ENCODE assay signal across 17 mouse cellular contexts in genomic region chr5:45196159-45196558, GRCm38 (mm10).
DNase-seq lines count a peak whose midpoint lies in the region; ATAC-seq lines count a peak whose summit lies in the region.
"Had no signal": no experiment of that assay in that cellular context is flagged by ENCODE, and none has a peak within 500 bp of the region (broad histone marks: within the 10 kb centered on the region; RNA-seq: fewer than 3 reads in every experiment).

No protein-coding gene starts in this region.

- ATAC-seq in forebrain, embryonic 16.5 days = peak; percentile 94
- ATAC-seq in CD4-positive, CD25-positive, alpha-beta regulatory T cell, adult 4 months = no peak
- ATAC-seq: midbrain, embryonic 15.5 days had no signal

- H3K9me3 ChIP-seq in forebrain, embryonic 16.5 days (ENCODE audit: control insufficient read depth, low read length) = no peaks in the 10 kb centered on the region
- H3K9me3 ChIP-seq in midbrain, embryonic 10.5 days (replicated peaks) = no peaks in the 10 kb centered on the region
- H3K9me3 ChIP-seq: embryonic facial prominence, embryonic 15.5 days; heart, embryonic 12.5 days; hindbrain, embryonic 13.5 days; limb, embryonic 10.5 days; midbrain, embryonic 15.5 days had no signal

- peak overlapping the region; percentile 65 for H3K27ac ChIP-seq in forebrain, embryonic 16.5 days (ENCODE audit: low read length)
- no peak overlapping the region for H3K27ac ChIP-seq in midbrain, embryonic 10.5 days (replicated peaks)
- H3K27ac ChIP-seq: embryonic facial prominence, embryonic 15.5 days; hindbrain, embryonic 13.5 days; limb, embryonic 10.5 days; liver, embryonic 14.5 days; midbrain, embryonic 15.5 days had no signal

- H3K36me3 ChIP-seq in forebrain, embryonic 16.5 days (ENCODE audit: control insufficient read depth, insufficient read depth) = no peaks in the 10 kb centered on the region
- H3K36me3 ChIP-seq in midbrain, embryonic 10.5 days = no peaks in the 10 kb centered on the region
- H3K36me3 ChIP-seq: embryonic facial prominence, embryonic 15.5 days; heart, embryonic 12.5 days; hindbrain, embryonic 13.5 days; limb, embryonic 10.5 days; midbrain, embryonic 15.5 days had no signal

- intact Hi-C loops in left cerebral cortex, postnatal 36 days (cut with DNase I) = no loop called here

- H3K9ac ChIP-seq in forebrain, embryonic 16.5 days (replicated peaks; ENCODE audit: low read depth, low read length) = no peak overlapping the region
- H3K9ac ChIP-seq: embryonic facial prominence, embryonic 15.5 days; heart, embryonic 12.5 days; hindbrain, embryonic 13.5 days; liver, embryonic 14.5 days; midbrain, embryonic 15.5 days had no signal

- no peaks in the 10 kb centered on the region for H3K27me3 ChIP-seq in forebrain, embryonic 16.5 days (replicated peaks; ENCODE audit: control insufficient read depth, insufficient read depth, low read length)
- H3K27me3 ChIP-seq in midbrain, embryonic 10.5 days (ENCODE audit: low read depth, poor library complexity, severe bottlenecking) = no peaks in the 10 kb centered on the region
- H3K27me3 ChIP-seq: embryonic facial prominence, embryonic 15.5 days; heart, embryonic 12.5 days; hindbrain, embryonic 13.5 days; midbrain, embryonic 15.5 days had no signal

- H3K4me1 ChIP-seq in forebrain, embryonic 16.5 days (replicated peaks; ENCODE audit: control insufficient read depth, insufficient read depth, low read length) = peaks cover 8% of the 10 kb centered on the region
- no peaks in the 10 kb centered on the region for H3K4me1 ChIP-seq in midbrain, embryonic 10.5 days
- H3K4me1 ChIP-seq: embryonic facial prominence, embryonic 15.5 days; heart, embryonic 12.5 days; hindbrain, embryonic 13.5 days; midbrain, embryonic 15.5 days had no signal

- H3K4me2 ChIP-seq in forebrain, embryonic 16.5 days (ENCODE audit: low read length) = no peak overlapping the region
- H3K4me2 ChIP-seq: embryonic facial prominence, embryonic 15.5 days; heart, embryonic 12.5 days; hindbrain, embryonic 13.5 days; midbrain, embryonic 15.5 days had no signal

- WGBS in forebrain, embryonic 16.5 days = 36% methylated on average over 3 of the region's 3 CpGs
- WGBS in midbrain, embryonic 10.5 days = 75% methylated on average over 3 of the region's 3 CpGs

- peak; percentile 85 for DNase-seq in brain, adult 2 months (ENCODE audit: low read depth, low spot score)
- peak; percentile 27 for DNase-seq in layer of hippocampus, adult 9-10 months (ENCODE audit: low spot score)
- DNase-seq in left cerebral cortex, postnatal 36 days (ENCODE audit: low spot score in 2 of 2) = peak; percentile 59 to 81
- DNase-seq in adipocyte (ENCODE audit: low spot score) = no peak
- no peak for DNase-seq in midbrain, embryonic 10.5 days (ENCODE audit: low spot score)
- DNase-seq in spleen, postnatal 36 days (ENCODE audit: low spot score in 2 of 2) = no peak
- DNase-seq: kidney, adult 8-10 months; lung, postnatal 4 days; thymus, postnatal 36 days had no signal

- H3K4me3 ChIP-seq in forebrain, embryonic 16.5 days (replicated peaks; ENCODE audit: low read length) = no peak overlapping the region
- H3K4me3 ChIP-seq in midbrain, embryonic 10.5 days = no peak overlapping the region
- H3K4me3 ChIP-seq: embryonic facial prominence, embryonic 15.5 days; heart, embryonic 12.5 days; hindbrain, embryonic 13.5 days; limb, embryonic 10.5 days; midbrain, embryonic 15.5 days had no signal

Comparison
In these comparisons a context has a peak if more than half of its experiments do, and no peak if none do; other contexts are left out.
1. DNase-seq: peak in brain, adult 2 months (single experiment), layer of hippocampus, adult 9-10 months (single experiment) and left cerebral cortex, postnatal 36 days (2 of 2); none in adipocyte (single experiment), midbrain, embryonic 10.5 days (single experiment) and spleen, postnatal 36 days (0 of 2).